Mouse (Mus musculus): ENCODE results near the gene Sgsm3. TPM values are rescaled to one million over a fixed set of nuclear protein-coding genes. Genes with fewer than 3 reads are reported as not detected.
A peak's percentile ranks its signal among the peaks of the same experiment; 100 is the strongest.

The Sgsm3 gene
- polyA plus RNA-seq, 1 experiment from 2014 or later = 22.1 TPM

DNA sequence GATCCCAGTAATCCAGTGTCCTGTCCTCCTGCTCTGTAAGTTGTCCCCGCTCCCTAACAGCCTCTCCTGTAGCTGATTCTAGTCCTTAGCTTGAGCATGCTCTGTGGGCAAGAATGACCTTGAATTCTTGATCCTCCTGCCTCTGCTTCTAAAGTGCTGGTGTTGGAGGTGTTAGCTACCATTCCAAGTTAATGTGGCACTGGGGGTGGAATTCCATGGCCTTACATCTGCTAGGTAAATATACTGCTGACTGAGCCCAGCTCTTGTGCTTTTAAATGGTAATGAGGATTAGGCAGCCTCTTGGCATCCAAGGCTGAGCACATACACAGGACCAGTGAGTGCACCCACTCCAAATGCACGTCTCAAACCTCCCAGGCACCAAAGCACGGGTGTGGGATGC lies 22.7 kb upstream of the Sgsm3 start:
- peaks cover 7% of the 10 kb centered on the region for H3K36me3 ChIP-seq (replicated peaks; ENCODE audit: control insufficient read depth, insufficient read depth, low read depth, low read length)

DNA sequence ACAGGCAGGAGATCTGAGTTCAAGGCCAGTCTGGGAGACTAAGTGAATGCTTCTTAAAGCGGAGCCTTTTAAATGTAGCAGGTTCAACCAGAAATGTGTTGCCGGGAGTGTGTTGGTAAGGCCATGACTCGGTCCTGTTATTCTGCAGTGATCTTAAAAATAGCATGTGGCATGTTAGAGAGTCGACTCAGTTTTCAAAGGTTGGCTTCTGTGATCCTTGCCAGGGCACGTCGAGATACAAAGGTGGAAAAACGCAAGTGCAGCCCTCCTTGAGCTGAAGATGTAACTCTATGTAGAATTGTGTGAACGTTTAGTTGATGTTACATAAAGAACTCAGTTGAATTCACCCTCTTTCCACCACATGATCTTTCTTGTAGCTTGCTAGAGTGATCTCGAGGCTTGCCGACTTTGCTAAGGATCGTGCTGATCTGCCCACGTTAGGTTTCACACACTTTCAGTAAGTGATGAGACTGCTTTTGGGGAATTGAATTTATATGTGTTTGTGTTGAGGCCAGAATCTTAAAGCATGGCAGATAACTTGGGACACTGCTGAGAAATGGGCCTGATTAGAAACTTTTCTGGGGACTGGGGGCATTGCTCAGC lies 21.6 kb upstream of the Sgsm3 start:
- H3K4me3 ChIP-seq (ENCODE audit: low read depth, low read length) = no peak overlapping the region
- WGBS = 93% methylated on average over 12 of the region's 12 CpGs
- no peaks in the 10 kb centered on the region for H3K9me3 ChIP-seq (replicated peaks; ENCODE audit: control insufficient read depth, low read length)
- H3K27ac ChIP-seq (replicated peaks; ENCODE audit: low read depth, low read length) = no peak overlapping the region
- no peak overlapping the region for H3K9ac ChIP-seq (replicated peaks; ENCODE audit: low read length)
- H3K4me1 ChIP-seq (ENCODE audit: control insufficient read depth, insufficient read depth, low read length) = no peaks in the 10 kb centered on the region
- ATAC-seq (replicated peaks; ENCODE audit: insufficient number of reproducible peaks, low FRiP score, low TSS enrichment, low read depth) = no peak
- DNase-seq (ENCODE audit: low spot score) = no peak
- no peaks in the 10 kb centered on the region for H3K27me3 ChIP-seq (ENCODE audit: control insufficient read depth, insufficient read depth, low read length)
- H3K36me3 ChIP-seq (replicated peaks; ENCODE audit: control insufficient read depth, insufficient read depth, low read depth, low read length) = peaks cover 7% of the 10 kb centered on the region
- no peak overlapping the region for H3K4me2 ChIP-seq (ENCODE audit: low read depth, low read length)

More for the DNA sequence above, 22.7 kb upstream of the Sgsm3 start:
- no peak overlapping the region for H3K27ac ChIP-seq (replicated peaks; ENCODE audit: low read depth, low read length)
- no peak for DNase-seq (ENCODE audit: low spot score)
- ATAC-seq (replicated peaks; ENCODE audit: insufficient number of reproducible peaks, low FRiP score, low TSS enrichment, low read depth) = no peak
- H3K9ac ChIP-seq (replicated peaks; ENCODE audit: low read length) = no peak overlapping the region
- 72% methylated on average over 3 of the region's 3 CpGs for WGBS
- H3K4me3 ChIP-seq (ENCODE audit: low read depth, low read length) = no peak overlapping the region
- H3K4me2 ChIP-seq (ENCODE audit: low read depth, low read length) = no peak overlapping the region
- no peaks in the 10 kb centered on the region for H3K27me3 ChIP-seq (ENCODE audit: control insufficient read depth, insufficient read depth, low read length)
- no peaks in the 10 kb centered on the region for H3K4me1 ChIP-seq (ENCODE audit: control insufficient read depth, insufficient read depth, low read length)
- no peaks in the 10 kb centered on the region for H3K9me3 ChIP-seq (replicated peaks; ENCODE audit: control insufficient read depth, low read length)

DNA sequence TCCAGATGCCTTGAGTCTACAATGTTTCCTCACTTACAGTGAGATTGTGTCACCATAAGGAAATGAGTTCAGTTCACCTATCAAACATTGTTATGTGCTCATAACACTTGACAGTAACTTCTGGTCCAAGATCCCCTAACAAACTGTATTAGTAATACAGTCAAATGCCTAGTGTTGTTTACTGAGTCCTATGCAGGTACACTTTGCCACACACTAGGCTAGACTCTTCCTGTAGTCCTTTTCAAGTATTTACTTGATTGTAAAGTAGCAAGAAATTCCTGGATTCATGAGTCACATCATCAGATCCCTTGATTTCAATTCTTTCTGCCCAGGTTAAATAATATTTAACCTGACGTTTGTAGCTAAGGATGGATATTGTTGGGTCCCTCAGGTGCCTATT lies 8.2 kb upstream of the Sgsm3 start:
- Histone ChIP-seq H3K27ac (replicated peaks; ENCODE audit: low read depth, low read length) (no peak overlapping the region), H3K4me1 (ENCODE audit: control insufficient read depth, insufficient read depth, low read length) (no peaks in the 10 kb centered on the region), H3K4me2 (ENCODE audit: low read depth, low read length) (no peak overlapping the region), H3K9me3 (replicated peaks; ENCODE audit: control insufficient read depth, low read length) (no peaks in the 10 kb centered on the region), H3K9ac (replicated peaks; ENCODE audit: low read length) (no peak overlapping the region), H3K27me3 (ENCODE audit: control insufficient read depth, insufficient read depth, low read length) (no peaks in the 10 kb centered on the region), H3K36me3 (replicated peaks; ENCODE audit: control insufficient read depth, insufficient read depth, low read depth, low read length) (peaks cover 20% of the 10 kb centered on the region), H3K4me3 (ENCODE audit: low read depth, low read length) (no peak overlapping the region)
- WGBS = 98% methylated on average over 1 of the region's 1 CpGs
- ATAC-seq (replicated peaks; ENCODE audit: insufficient number of reproducible peaks, low FRiP score, low TSS enrichment, low read depth) (no peak), DNase-seq (ENCODE audit: low spot score) (no peak)

DNA sequence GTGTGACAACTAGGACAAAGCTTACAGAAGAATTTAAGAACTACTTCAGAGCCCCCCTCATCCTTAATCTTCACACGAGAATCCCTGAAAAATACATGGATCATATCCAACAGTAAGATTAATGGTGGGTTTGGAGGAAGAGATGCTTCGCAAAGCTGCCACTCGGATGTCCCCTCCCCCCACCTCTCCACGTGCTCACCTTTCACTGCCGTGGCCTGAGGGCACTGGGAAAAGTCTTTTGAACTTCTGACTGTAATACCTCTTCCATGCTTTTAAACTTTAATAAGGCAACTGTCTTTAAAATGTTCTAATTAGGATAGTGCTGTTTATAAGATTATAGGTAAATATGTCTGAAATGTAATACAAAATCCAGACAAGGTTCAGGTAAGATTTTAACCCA lies 3.3 kb upstream of the Sgsm3 start:
- H3K9ac ChIP-seq (replicated peaks; ENCODE audit: low read length) = no peak overlapping the region
- no peaks in the 10 kb centered on the region; the same call in none of the 2 replicates for H3K36me3 ChIP-seq (replicated peaks; ENCODE audit: control insufficient read depth, insufficient read depth, low read depth, low read length)
- no peak overlapping the region for H3K27ac ChIP-seq (replicated peaks; ENCODE audit: low read depth, low read length)
- H3K4me1 ChIP-seq (ENCODE audit: control insufficient read depth, insufficient read depth, low read length) = no peaks in the 10 kb centered on the region
- DNase-seq (ENCODE audit: low spot score) (peak; percentile 24), ATAC-seq (replicated peaks; ENCODE audit: insufficient number of reproducible peaks, low FRiP score, low TSS enrichment, low read depth) (no peak)
- 49% methylated on average over 5 of the region's 5 CpGs for WGBS
- H3K27me3 ChIP-seq (ENCODE audit: control insufficient read depth, insufficient read depth, low read length) = no peaks in the 10 kb centered on the region
- H3K9me3 ChIP-seq (replicated peaks; ENCODE audit: control insufficient read depth, low read length) = no peaks in the 10 kb centered on the region
- no peak overlapping the region for H3K4me3 ChIP-seq (ENCODE audit: low read depth, low read length)
- no peak overlapping the region for H3K4me2 ChIP-seq (ENCODE audit: low read depth, low read length)

DNA sequence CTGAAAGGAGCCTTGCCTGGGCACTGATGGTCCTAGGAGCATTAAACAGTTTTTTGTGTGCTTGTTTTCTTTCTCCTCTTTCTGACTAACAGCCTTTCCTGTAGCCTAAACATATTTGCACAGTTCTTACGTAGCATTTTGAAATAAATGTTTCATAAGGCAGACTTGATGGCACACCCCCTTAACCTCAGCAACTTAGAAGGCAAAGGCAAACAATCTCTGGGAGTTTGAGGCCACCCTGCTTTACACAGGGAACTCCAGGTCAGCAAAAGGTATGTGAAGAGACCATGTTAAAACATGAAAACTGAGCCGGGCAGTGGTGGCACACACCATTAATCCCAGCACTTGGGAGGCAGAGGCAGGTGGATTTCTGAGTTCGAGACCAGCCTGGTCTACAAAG lies 1.9 kb upstream of the Sgsm3 start:
- Histone ChIP-seq H3K4me1 (ENCODE audit: control insufficient read depth, insufficient read depth, low read length) (no peaks in the 10 kb centered on the region), H3K9me3 (replicated peaks; ENCODE audit: control insufficient read depth, low read length) (no peaks in the 10 kb centered on the region), H3K9ac (replicated peaks; ENCODE audit: low read length) (no peak overlapping the region), H3K4me3 (ENCODE audit: low read depth, low read length) (no peak overlapping the region), H3K27ac (replicated peaks; ENCODE audit: low read depth, low read length) (no peak overlapping the region), H3K27me3 (ENCODE audit: control insufficient read depth, insufficient read depth, low read length) (no peaks in the 10 kb centered on the region), H3K4me2 (ENCODE audit: low read depth, low read length) (no peak overlapping the region), H3K36me3 (replicated peaks; ENCODE audit: control insufficient read depth, insufficient read depth, low read depth, low read length) (no peaks in the 10 kb centered on the region)
- ATAC-seq (replicated peaks; ENCODE audit: insufficient number of reproducible peaks, low FRiP score, low TSS enrichment, low read depth) = no peak
- no peak for DNase-seq (ENCODE audit: low spot score)
- WGBS = 79% methylated on average over 3 of the region's 3 CpGs

DNA sequence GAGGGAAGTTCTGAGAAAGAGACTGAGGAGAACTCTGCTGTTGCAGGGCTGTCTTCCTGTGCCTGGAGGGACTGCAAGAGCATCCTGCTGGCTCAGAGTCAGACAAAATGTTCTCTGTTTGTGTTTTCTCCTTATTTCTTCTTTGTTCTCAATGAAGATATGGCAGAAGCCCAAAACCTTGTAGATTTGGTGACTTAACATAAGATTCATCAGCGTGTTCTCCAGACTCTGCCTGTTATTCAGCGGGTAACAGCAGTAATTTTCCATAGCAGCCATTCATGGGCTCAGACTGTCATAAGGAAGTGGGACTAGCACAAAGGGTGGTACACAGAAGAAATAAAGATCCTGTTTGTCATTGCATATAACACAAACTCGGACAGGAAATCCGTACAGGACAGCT lies 2.0 kb downstream of the Sgsm3 start:
- Histone ChIP-seq H3K27ac (replicated peaks; ENCODE audit: low read depth, low read length) (no peak overlapping the region), H3K9ac (replicated peaks; ENCODE audit: low read length) (no peak overlapping the region), H3K27me3 (ENCODE audit: control insufficient read depth, insufficient read depth, low read length) (no peaks in the 10 kb centered on the region), H3K4me1 (ENCODE audit: control insufficient read depth, insufficient read depth, low read length) (no peaks in the 10 kb centered on the region), H3K4me2 (ENCODE audit: low read depth, low read length) (no peak overlapping the region), H3K36me3 (replicated peaks; ENCODE audit: control insufficient read depth, insufficient read depth, low read depth, low read length) (no peaks in the 10 kb centered on the region), H3K9me3 (replicated peaks; ENCODE audit: control insufficient read depth, low read length) (no peaks in the 10 kb centered on the region), H3K4me3 (ENCODE audit: low read depth, low read length) (no peak overlapping the region)
- ATAC-seq (replicated peaks; ENCODE audit: insufficient number of reproducible peaks, low FRiP score, low TSS enrichment, low read depth) (no peak), DNase-seq (ENCODE audit: low spot score) (no peak)
- 74% methylated on average over 4 of the region's 4 CpGs for WGBS

DNA sequence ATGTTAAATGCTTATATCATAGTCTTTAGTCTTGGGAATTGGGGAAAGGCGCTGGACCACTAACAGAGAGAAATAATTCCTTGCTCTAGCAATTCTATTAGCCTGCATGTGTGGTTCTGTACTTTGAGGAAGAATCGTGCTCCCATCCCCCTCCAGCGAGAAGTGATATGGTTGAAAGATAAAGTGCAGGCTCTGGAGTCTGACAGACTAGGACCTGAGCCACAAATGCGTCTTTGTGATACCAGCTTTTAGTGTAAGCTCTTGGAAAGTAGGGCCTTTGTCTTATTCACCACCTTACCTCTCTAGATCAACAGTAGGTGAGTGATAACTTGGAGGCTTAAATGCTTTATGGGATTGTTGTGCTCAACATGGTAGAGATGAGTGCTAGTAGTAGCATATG lies 3.6 kb downstream of the Sgsm3 start:
- Histone ChIP-seq H3K36me3 (replicated peaks; ENCODE audit: control insufficient read depth, insufficient read depth, low read depth, low read length) (no peaks in the 10 kb centered on the region), H3K9ac (replicated peaks; ENCODE audit: low read length) (no peak overlapping the region), H3K27ac (replicated peaks; ENCODE audit: low read depth, low read length) (no peak overlapping the region), H3K9me3 (replicated peaks; ENCODE audit: control insufficient read depth, low read length) (no peaks in the 10 kb centered on the region), H3K27me3 (ENCODE audit: control insufficient read depth, insufficient read depth, low read length) (no peaks in the 10 kb centered on the region), H3K4me3 (ENCODE audit: low read depth, low read length) (no peak overlapping the region), H3K4me2 (ENCODE audit: low read depth, low read length) (no peak overlapping the region), H3K4me1 (ENCODE audit: control insufficient read depth, insufficient read depth, low read length) (no peaks in the 10 kb centered on the region)
- no peak for ATAC-seq (replicated peaks; ENCODE audit: insufficient number of reproducible peaks, low FRiP score, low TSS enrichment, low read depth)
- no peak for DNase-seq (ENCODE audit: low spot score)
- 87% methylated on average over 4 of the region's 4 CpGs for WGBS

DNA sequence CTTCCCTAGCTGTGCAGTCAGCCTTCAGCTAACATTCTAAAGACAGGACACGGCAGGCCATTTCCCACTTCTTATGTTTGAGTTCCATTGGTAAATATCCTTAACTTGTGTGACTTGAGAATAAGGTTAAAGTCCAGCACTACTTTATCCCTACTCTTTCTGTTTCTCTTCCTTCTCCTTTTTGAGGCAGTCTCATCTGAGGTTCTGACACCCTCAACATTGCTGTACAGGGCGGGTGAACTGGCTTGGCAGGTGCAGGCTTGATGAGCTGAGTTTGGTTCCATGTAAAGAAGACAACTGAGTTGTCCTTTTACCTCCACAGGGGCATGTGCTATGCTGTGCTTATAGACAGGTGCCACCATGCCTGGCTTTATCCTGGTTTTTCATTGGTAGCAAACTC lies 5.7 kb downstream of the Sgsm3 start:
- Histone ChIP-seq H3K27me3 (ENCODE audit: control insufficient read depth, insufficient read depth, low read length) (no peaks in the 10 kb centered on the region), H3K4me2 (ENCODE audit: low read depth, low read length) (no peak overlapping the region), H3K36me3 (replicated peaks; ENCODE audit: control insufficient read depth, insufficient read depth, low read depth, low read length) (no peaks in the 10 kb centered on the region), H3K9me3 (replicated peaks; ENCODE audit: control insufficient read depth, low read length) (no peaks in the 10 kb centered on the region), H3K4me1 (ENCODE audit: control insufficient read depth, insufficient read depth, low read length) (no peaks in the 10 kb centered on the region), H3K4me3 (ENCODE audit: low read depth, low read length) (no peak overlapping the region), H3K9ac (replicated peaks; ENCODE audit: low read length) (no peak overlapping the region), H3K27ac (replicated peaks; ENCODE audit: low read depth, low read length) (no peak overlapping the region)
- ATAC-seq (replicated peaks; ENCODE audit: insufficient number of reproducible peaks, low FRiP score, low TSS enrichment, low read depth) (no peak), DNase-seq (ENCODE audit: low spot score) (no peak)
- 91% methylated on average over 2 of the region's 2 CpGs for WGBS

All from embryonic facial prominence, embryonic 11.5 days (tissue).